Mouse (Mus musculus) heart, postnatal 14 days (tissue): Measurements from ENCODE around the gene Porcn. TPM values are rescaled to one million over a fixed set of nuclear protein-coding genes. Genes with fewer than 3 reads are reported as not detected.
A peak's percentile ranks its signal among the peaks of the same experiment; 100 is the strongest.

Experiments
- DNase-seq, 2 experiments: peaks; one replicate each; pipeline ENCODE4 v3.0.0; 2021 to 2022
- intact Hi-C: fragments of 180-260 bp; cut with DNase I; formaldehyde crosslinking; loops from one replicate; pipeline ENCODE4 v1.15.1; 2025
- total RNA-seq, 2 experiments: library from RNA; stranded (reverse); gene quantifications; 2 replicates each; pipeline ENCODE4 v1.2.3; 2021

Gene Porcn
- total RNA-seq, 2 experiments from 2014 or later = 1.8 to 3.7 TPM

DNA sequence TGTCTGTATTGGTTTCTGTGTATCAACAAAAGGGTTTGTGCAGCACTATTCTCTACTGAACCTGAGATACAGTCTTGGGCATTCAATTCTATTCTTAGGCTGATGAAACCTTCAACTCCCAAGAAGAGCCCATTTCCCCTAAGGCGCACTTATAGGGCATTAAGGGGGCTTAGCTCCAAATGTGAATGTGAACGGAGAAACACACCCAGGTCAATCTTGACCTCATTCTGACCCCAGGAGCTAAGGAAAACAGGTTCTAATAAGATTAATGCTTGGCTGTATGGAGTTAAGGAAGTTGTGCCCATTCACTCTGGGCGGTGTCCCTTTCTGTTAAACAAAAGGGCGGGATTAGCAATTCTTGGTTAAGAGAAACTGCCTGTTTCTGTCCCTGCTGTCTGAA, 899 bp upstream of the Porcn start:
- intact Hi-C loops = no loop called here
- DNase-seq = no peak

DNA sequence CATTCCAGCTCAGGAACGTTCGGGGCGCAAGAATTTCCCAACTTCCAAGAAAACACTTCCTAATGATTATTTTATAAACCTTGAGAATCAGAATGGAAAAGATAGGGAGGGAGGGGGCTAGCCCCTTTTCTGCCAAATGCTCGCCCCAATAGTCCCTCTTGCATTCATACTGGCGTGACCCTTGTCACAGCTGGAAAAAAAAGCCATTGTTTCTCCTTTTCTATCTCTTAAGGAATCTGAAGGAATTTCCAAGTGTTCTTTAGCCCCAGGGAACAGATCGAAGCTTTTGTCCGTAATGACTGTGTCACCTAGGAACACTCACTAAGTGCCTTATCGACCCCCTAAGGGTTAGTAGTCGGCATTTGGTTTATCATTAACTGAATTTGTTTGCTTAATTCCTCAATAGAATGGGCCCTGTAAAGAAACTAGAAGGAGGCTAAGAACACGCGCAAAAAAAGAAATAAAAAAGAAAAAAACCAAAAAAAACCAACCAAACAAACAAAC, 421 bp upstream of the Porcn start:
- DNase-seq = no peak
- intact Hi-C loops = no loop called here

DNA sequence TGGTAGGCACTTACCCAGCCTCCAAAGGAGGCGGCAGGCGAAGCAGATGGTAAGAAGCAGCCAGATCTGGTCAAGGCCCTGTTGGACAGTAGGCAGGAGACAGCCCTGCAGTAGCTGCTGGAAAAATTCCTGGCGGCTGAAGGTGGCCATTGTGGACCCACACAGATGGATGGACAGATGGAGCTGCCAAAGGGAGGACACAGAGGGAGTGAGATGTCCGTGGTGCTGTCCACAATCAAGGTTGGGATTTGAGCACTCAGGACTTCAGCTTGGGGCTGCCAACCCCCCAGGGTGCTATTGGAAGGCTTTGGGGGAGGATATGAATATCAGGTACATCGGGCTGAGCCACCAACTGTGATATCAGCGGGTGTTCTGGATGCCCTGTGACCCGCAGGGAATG, 774 bp downstream of the Porcn start:
- intact Hi-C loops = no loop called here
- DNase-seq = no peak

DNA sequence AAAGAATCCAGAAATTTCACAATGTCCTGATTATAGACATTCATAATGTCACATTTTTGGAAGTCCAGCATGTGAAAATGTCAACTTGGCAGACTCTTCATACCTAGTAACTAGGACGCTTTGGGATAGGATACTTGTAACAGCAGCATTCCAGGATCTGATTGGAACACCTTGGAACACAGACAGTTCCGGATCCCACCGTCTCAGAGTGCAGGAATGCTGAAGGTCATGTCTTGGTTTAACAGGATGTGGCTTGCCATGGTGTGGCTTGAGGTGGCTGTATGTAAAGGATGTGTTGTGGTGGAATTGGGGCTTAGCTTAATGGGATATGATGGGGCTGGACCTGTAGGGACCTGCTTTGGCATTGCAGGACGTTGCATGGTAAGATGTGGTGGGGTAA, 1.2 kb downstream of the Porcn start:
- intact Hi-C loops = no loop called here

DNA sequence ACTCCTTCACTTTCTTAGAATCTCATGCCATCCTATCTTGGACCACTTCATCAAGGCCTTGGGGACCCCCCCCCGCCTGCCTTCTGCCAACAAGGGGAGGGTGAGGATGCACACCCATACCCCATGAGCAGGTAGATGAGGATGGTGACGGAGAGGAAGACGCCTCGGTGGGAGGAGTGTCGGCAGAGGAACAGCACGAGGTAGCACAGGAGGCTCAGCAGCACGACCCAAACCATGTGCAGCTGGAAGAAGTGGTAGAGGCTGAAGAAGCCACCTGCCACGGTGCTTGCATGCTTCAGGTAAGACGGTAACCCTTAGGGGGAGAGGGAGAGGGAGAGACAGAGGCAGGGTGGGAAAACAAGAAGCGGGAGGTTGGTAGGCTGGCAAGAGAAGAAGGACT, 2.2 kb downstream of the Porcn start:
- intact Hi-C loops = no loop called here
- DNase-seq = no peak

More for the DNA sequence above, 1.2 kb downstream of the Porcn start:
- no peak for DNase-seq

DNA sequence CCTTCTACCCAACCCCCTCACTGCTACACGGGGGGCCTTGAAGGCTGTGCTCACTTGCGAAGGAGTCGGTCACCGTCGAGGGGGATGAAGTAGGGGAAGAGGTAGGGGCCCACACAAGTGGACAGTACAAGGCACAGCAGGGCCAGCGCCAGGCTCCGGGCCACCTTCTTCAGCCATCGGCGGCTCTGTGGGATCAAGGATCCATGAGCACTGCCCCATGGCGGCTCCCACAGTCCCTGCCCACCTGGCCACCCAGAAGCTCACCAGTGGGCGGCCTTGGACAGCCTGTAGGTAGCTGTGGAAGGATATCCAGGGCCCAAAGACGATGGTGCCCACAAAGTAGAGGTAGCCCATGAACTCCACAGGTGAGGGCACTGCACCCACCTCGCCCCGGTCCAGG, 3.2 kb downstream of the Porcn start:
- DNase-seq = no peak
- intact Hi-C loops = no loop called here

DNA sequence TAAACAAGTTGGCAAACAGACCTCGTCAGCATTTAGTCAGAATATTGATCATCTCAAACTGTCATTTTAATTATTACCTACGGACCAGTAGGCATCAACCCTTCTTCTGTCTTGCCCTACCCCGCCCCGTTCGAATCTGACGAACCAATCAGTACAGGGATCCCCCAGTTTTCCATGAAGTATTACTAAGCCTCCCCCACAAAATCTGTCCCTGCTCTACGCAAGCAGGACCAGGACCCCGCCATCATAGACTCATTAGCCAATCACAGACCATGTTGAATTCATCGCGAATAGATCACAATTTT, 13.0 kb downstream of the Porcn start, which contains the start of gene Ebp:
TSS of gene Ebp (minus strand) at position 94 of the 305 bp plus-strand sequence.
- intact Hi-C loops = loop anchor here (5.0 kb wide), 1 partner anchor 59 kb away; the partner anchor contains the start of gene Ftsj1

DNA sequence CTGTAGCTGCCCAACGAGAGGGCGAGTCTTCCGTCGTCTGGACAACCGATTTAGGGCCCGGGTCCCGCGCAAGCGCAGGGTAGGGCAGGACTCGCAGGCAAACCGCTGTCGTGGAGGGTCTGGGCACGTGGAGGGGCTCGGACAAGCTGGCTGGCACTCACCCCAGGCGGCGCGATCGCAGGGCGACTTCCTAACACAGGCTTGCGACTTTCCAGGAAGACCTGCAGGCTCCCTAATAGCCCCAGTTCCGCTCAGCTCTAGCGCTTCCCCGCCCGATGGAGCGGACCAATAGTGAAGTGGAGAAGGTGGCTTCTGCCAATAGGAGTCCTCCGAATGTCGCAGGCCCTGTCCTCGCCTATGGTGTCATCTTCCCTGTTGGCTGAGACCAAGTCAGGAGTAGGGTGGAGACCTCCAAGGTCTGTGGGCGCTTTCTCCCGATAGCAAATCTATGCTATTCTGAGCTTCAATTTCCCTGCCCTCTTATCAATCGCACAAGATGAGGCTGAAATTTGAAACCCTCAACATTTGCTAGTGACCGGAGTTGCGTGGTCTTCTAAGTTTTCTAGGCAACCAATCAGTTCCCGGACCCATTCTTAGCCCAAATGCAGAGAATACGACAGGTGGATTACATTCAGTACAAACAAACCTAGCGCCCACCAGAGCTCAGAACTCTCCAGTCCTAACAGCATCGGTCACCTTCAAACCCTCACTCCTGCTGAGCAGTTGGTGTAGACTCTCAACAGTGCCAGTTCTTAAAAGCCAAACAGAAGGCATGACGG, 13.5 kb downstream of the Porcn start:
- intact Hi-C loops = loop anchor here (5.0 kb wide), 1 partner anchor 59 kb away; the partner anchor contains the start of gene Ftsj1

More for the DNA sequence above, 13.0 kb downstream of the Porcn start, which contains the start of gene Ebp:
- DNase-seq = no peak

DNA sequence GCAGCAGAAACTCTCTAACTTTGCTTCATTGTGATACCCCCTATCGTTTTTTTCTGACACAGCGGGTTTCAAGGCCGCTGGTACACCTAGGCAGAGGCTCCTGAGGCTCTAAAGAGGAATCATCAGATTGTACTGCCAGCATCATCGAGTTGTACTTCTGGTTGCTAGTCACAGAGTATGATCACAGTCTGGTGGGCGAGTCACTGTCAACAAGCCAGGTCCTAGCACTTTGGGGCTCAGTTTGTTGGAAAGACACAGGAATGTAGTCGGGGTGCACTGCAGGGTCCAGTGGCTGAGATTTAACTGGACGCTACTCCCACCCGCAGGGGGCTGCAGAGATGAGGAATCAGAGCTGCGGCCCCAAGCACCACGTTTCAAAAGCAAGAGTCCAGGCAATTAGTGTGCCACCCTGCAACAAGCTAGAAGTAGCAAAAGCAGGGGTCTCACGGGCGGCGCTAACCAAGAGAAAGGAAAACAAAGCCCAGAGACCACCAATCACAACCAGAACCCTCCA, 14.1 kb downstream of the Porcn start:
- peak in 1 of 2 experiments; percentile 3 for DNase-seq
- intact Hi-C loops = loop anchor here (5.0 kb wide), 1 partner anchor 60 kb away; the partner anchor contains the start of gene Ftsj1

More for the DNA sequence above, 13.5 kb downstream of the Porcn start:
- peak; percentile 71 to 77 for DNase-seq

DNA sequence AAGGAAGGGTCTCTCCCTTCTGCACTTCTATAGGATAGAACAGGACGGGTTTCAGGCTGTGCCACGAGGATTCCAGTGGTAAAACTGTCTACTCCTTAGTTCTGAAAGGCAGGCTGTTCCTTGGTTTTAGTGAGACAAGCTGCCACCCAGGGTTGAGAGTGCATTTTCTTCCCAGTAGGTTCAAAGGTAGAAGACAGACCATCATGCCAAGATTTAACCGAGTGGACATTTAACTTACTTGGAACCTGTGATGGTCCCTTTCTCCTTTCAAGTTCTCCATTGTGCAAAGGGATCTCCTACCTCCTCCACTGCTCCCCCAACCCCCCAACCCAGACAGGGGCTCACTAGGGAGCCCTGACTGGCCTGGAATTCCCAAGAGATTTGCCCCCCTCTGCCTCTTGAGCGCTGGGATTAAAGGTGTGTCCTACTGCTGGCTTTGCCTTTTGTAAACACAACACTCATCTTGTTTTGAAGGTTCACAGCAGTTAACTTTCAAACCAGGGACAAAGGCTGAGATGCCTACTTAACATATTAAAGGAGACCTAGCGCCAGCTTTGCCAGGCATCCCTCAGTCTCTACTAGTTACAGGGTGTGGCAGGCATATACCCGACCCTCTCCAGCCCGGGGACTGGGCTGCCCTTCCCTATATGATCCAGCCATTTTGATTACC, 23.3 kb downstream of the Porcn start:
- intact Hi-C loops = no loop called here
- no peak for DNase-seq

DNA sequence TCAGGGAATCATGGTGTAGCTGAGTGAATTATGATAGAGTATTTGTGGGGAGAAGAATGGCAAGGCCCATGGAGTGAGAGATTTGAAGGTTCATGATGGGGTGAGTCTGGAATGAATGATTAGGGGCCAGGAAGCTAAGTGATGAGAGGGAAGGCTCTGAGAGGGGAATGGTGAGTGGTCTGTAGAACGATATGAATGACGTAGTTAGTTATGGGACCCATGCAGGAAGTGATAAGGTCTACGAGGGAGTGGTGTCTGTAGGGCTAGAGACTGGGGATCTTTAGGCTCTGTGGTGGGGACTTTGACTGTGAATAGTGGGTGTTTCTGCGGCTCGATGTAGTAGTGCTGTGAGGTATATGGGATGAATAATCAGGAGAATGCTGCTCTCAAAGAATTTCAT, 26.7 kb downstream of the Porcn start:
- no peak for DNase-seq
- intact Hi-C loops = no loop called here

DNA sequence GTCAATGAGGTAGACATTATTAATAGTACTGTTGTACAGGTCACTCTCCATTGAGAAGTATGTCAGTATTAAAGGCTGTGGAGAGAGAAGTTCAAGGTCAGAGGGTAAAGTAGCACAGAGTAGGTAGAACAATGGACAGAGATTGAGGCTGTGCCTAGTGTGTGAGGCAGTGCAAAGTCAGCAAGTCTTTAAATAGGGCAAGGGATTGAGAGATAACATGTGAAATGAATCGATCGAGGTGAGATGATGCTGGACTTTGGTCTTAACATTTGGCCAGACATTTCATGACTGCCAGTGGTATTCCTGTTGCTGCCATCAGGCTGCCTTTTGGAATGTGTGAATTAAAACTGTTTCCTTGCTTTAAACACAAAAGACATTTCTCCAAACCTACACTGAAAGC, 27.5 kb downstream of the Porcn start:
- intact Hi-C loops = no loop called here
- no peak for DNase-seq

DNA sequence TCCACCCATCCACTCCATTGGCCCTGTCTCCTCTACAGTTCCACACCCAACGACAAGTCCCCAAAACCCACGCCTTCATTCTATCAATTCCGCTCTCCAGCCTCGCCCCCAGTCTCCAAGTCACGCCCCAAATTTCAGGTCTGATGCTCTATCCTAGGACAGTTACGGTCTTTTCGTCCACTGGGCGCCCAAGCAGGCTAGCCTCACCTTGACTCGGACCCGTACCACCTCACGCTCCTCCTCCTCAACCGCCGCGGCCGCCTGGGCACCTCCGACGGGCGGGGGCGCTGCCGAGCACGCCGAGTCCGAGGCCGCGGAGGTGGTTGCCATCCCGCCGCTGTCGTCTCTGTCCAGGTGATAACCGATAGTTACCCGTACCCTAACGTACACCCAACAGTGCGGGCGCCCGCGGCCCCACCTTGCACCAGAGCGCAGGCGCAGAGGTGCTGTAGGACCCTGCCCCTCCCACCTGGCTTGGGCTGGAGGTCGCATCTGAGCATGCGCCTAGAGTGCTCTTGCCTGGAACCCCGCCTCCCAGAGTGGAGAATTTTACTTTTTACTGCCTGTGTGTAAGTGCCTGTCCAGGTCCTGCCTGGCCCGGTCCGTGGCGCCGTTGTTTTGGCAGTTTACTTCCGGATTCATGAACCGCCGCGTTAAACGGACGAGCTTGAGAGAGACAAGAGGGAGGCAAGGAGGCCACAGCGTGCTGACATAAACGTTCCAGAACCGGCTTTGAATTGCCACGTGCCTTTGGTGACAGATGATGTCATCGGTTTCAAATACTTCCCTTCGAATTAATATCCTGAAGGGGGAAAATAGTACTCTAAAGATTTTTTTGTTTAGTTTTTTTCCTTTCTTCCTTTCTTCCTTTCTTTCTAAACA, 30.6 kb downstream of the Porcn start, which contains the start of gene Tbc1d25:
TSS of gene Tbc1d25 (minus strand) at position 678 of the 882 bp plus-strand sequence.
- intact Hi-C loops = no loop called here
- peak; percentile 81 to 85 for DNase-seq

DNA sequence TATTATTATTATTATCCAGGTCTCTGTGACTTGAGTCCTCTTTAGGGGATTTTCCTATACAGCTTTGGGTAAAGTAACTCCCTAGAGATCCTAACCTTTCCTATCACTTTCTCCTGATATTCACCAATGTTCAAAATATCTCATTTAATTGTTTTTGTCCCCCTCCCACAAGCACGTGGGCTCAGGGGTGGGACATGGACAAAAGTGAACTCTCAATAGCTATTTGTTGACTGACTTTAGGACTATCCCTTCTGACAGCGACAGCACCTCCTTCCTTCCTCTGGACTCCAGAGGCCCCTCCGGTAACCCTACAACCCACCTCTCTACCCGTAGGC, 31.2 kb downstream of the Porcn start:
- intact Hi-C loops = no loop called here
- DNase-seq = no peak

DNA sequence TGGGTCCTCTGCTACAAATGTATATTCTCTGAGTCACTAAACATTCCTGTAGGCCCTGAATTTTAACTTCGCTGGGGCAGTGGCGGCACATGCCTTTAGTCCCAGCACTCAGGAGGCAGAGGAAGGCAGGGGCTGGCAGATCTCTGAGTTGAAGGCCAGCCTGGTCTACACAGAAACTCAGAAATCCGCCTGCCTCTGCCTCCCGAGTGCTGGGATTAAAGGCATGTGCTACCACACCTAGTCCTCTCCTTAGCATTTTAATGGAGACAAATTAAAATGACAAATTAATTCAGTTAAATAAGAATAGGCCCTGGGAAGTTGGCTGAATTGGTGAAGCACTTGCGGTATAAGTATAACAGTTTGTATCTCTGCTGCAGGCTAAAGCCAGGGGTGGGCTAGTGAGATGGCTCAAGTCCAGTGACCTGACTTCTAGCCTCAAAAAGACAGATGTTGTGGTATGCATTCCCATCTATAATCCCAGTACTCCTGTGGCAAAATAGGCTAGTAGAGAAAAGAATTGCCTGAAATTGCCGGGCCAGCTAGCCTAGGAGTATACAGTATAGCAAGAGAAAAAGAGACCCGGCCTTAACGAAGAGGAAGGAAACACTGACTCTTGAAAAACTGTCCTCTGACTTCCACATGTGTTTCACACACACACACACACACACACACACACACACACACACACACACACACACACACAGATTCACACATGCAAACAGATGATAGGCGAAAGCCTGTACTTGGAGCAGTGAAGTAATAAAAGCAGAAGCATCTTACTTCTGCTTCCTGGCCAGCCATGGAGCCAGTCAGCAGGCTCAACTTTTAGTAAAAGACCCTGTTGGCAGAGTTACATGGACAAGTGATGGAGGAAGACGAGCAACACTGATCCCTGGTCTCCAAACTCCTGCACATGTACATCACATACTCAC, 38.3 kb downstream of the Porcn start:
- DNase-seq = no peak
- intact Hi-C loops = no loop called here

DNA sequence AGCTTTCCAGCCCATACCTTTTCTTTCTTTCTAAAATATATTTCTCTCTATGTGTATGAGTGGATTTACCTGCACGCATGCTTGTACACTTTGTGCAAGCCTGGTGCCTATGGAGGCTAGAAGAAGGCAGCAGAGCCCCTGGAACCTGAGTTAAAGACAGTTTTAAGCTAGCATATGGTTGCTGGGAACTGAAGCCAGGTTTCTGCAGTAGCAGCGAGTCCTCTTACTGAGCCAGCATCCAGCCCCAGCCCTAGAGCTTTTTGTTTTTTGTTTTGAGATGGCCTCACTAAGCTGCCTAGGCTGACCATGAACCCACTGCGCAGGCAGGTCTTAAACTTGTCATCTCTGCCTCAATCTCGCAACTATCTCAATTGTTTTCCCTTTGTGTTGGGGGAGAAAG, 41.9 kb downstream of the Porcn start:
- intact Hi-C loops = no loop called here
- DNase-seq = no peak

DNA sequence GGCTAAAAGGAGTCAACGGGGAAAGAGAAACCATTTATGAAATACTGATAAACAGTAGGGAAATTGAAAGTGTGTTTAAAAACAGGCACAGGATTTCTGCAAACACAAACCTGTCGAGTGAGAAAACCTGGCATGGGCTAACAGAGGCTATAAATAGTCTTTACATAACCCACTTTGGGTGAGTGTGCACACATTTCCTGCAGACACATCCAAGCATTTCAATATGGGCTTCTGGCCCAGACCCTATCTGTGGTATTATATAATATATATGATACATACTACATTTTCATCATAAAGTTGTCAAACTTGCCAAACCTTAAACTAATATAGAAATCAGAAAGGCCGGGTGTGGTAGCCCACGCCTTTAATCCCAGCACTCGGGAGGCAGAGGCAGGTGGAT, 43.2 kb downstream of the Porcn start:
- intact Hi-C loops = no loop called here
- no peak for DNase-seq

DNA sequence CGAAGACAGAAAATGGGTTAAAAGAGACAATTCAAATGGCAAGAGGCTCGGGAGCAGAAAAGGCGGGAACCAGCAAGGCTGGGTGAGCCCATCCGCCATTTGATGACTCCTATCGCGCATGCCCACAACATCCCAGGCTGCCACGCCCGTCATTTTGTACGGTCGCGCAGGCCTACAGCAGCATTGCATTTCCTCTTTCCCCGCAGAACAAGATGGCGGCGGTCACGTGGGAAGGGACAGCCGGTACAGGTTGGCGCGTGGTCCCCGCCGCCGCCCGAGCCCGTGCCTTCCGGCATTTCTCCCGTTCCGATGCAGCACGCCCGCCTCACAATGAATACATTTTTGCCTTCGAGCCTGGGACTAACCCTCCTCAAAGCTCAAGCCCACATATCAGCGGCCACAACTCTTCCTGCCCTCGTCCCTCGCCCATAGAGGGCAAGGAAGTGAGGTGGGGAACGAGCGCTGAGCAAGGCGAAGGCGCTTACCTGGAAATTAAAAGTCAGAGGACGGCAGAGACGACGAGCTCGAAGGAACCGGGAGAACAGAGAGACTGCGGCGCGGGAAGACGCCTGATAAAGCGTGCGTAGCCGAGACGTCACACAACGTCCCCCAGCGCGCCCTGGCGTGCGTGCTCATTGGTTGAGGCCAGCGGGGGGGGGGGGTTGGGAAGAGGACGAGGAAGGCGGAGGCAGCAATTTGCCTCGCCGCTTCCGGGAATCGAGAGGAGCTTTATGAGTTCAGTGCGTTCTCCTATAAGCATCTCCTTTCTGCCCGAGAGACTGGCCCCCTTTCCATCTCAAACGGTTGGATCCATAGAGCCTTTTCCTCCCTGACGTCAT, 61.0 kb downstream of the Porcn start, which contains the start of gene Rbm3:
TSS of gene Rbm3 (minus strand) at position 728 of the 839 bp plus-strand sequence.
- DNase-seq = peak; percentile 82 to 85
- intact Hi-C loops = no loop called here
